Mouse (Mus musculus) erythroblast, embryonic 14.5 days (primary cell): ENCODE data around the gene Gm4131.

ENCODE experiments used
- GATA1 ChIP-seq: IDR thresholded peaks from 2 replicates; pipeline ENCODE4 v1.6.1; 2012; ENCODE audit warnings: low read length, inconsistent platforms, mixed read lengths
- TAL1 ChIP-seq: IDR thresholded peaks from 3 replicates; pipeline ENCODE4 v1.6.1; 2012; ENCODE audit warnings: low read length, inconsistent platforms, mixed read lengths

GRCm38 (mm10) chr14:62450706-62451105 is 116.0 kb downstream of the Gm4131 start:
- no peak for TF ChIP-seq GATA1
- TF ChIP-seq TAL1 = no peak
